Mouse (Mus musculus) midbrain, embryonic 14.5 days (tissue): ENCODE results near the gene Isyna1. TPM values are rescaled to one million over a fixed set of nuclear protein-coding genes. Genes with fewer than 3 reads are reported as not detected.
A peak's percentile ranks its signal among the peaks of the same experiment; 100 is the strongest.

Source experiments
- ATAC-seq: fragments of 200-750 bp; cut with Nextera tagmentation; 2 replicates; pipeline ENCODE4 v1.8.0; 2017; ENCODE audit warnings: moderate number of reproducible peaks, moderate library complexity; ENCODE audit not compliant: low FRiP score, low TSS enrichment
- DNase-seq: peaks from one replicate; pipeline ENCODE4 v3.0.0-alpha.2; 2015
- H3K27ac ChIP-seq: fragments of 300-500 bp; sonication (generic); replicated peaks from 2 replicates; pipeline ENCODE4 v1.5.1; 2014; ENCODE audit warnings: mild to moderate bottlenecking, low read depth, low read length, moderate library complexity
- H3K27me3 ChIP-seq: fragments of 300-500 bp; sonication (generic); 2 replicates; pipeline ENCODE4 v1.6.1; 2014; ENCODE audit warnings: low read length, control low read depth, mixed read lengths; ENCODE audit not compliant: control insufficient read depth, insufficient read depth
- H3K36me3 ChIP-seq: fragments of 300-500 bp; sonication (generic); 2 replicates; pipeline ENCODE4 v1.6.1; 2014; ENCODE audit warnings: low read length, control low read depth; ENCODE audit not compliant: control insufficient read depth, insufficient read depth
- H3K4me1 ChIP-seq: fragments of 300-500 bp; sonication (generic); 2 replicates; pipeline ENCODE4 v1.6.1; 2014; ENCODE audit warnings: mild to moderate bottlenecking, antibody characterized with exemption, low read length, control low read depth; ENCODE audit not compliant: control insufficient read depth, insufficient read depth
- H3K4me2 ChIP-seq: fragments of 300-500 bp; sonication (generic); 2 replicates; pipeline ENCODE4 v1.6.1; 2014; ENCODE audit warnings: mild to moderate bottlenecking, low read length, moderate library complexity
- H3K4me3 ChIP-seq: fragments of 300-500 bp; sonication (generic); replicated peaks from 2 replicates; pipeline ENCODE4 v1.5.1; 2014; ENCODE audit warnings: low read depth, low read length
- H3K9ac ChIP-seq: fragments of 300-500 bp; sonication (generic); replicated peaks from 2 replicates; pipeline ENCODE4 v1.6.1; 2014; ENCODE audit warnings: mild to moderate bottlenecking, low read length, moderate library complexity
- H3K9me3 ChIP-seq: fragments of 300-500 bp; sonication (generic); 2 replicates; pipeline ENCODE4 v1.6.1; 2016; ENCODE audit warnings: low read length, control low read depth, mixed read lengths; ENCODE audit not compliant: control insufficient read depth
- WGBS: fragments of 180-500 bp; shearing (Covaris S2); extraction: QIAGEN DNeasy Blood & Tissue Kit; methylation state at CpG from one replicate; pipeline ENCODE4 v1.1.7; 2014; 5-methylcytosine and 5-hydroxymethylcytosine counted together
- polyA plus RNA-seq: library from polyadenylated mRNA; unstranded; fragments of >200 nt; fragmentation: Nextera tagmentation; extraction: Ambion mirVana; gene quantifications from 2 replicates; pipeline ENCODE4 v1.2.1, GENCODE M21; 2014

The Isyna1 gene
- polyA plus RNA-seq, 1 experiment from 2014 or later: 91.9 TPM

GRCm38 (mm10) chr8:70564696-70565235, 29.4 kb upstream of the Isyna1 start:
- Histone ChIP-seq H3K27ac (no peak overlapping the region), H3K36me3 (0 out of 2 replicates have a peak, but pooled peaks cover 2% of the 10 kb centered on the region), H3K9me3 (no peaks in the 10 kb centered on the region), H3K27me3 (no peaks in the 10 kb centered on the region), H3K4me1 (no peaks in the 10 kb centered on the region), H3K9ac (no peak overlapping the region), H3K4me3 (no peak overlapping the region), H3K4me2 (no peak overlapping the region)
- 80% methylated on average over 3 of the region's 3 CpGs for WGBS
- no peak for DNase-seq
- no peak for ATAC-seq

DNA sequence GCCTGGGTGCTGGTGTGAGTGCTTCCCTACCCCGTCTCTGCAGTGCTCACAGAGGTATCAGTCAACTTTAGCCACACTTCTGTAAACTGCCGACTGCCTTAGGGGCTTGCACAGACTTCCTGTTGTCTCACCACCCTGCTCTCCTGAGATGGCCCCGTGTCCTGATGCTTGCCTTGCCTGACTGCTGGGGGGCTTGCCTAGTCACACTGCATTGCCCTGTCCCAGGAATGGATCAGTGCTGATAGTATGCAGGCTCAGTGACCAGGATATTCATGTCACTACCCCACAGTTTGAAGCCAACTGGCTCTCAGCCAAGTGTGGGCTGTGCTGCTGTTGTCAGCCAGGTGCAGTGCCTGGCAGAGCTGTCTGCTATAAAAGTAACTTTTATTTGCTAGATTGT, 28.6 kb upstream of the Isyna1 start:
- Histone ChIP-seq H3K27ac (no peak overlapping the region), H3K27me3 (no peaks in the 10 kb centered on the region), H3K4me3 (no peak overlapping the region), H3K9me3 (no peaks in the 10 kb centered on the region), H3K9ac (no peak overlapping the region), H3K4me2 (no peak overlapping the region), H3K4me1 (no peaks in the 10 kb centered on the region), H3K36me3 (0 out of 2 replicates have a peak, but pooled peaks cover 2% of the 10 kb centered on the region)
- DNase-seq: peak; percentile 22
- ATAC-seq: no peak
- WGBS: 78% methylated on average over 3 of the region's 3 CpGs

GRCm38 (mm10) chr8:70570360-70570759, 23.8 kb upstream of the Isyna1 start:
- no peak overlapping the region for H3K27ac ChIP-seq
- H3K4me1 ChIP-seq: no peaks in the 10 kb centered on the region
- no peak overlapping the region for H3K4me3 ChIP-seq
- H3K27me3 ChIP-seq: no peaks in the 10 kb centered on the region
- H3K36me3 ChIP-seq: 0 out of 2 replicates have a peak, but pooled peaks cover 11% of the 10 kb centered on the region
- ATAC-seq (no peak), DNase-seq (no peak)
- H3K9ac ChIP-seq: no peak overlapping the region
- no peaks in the 10 kb centered on the region for H3K9me3 ChIP-seq
- H3K4me2 ChIP-seq: no peak overlapping the region

GRCm38 (mm10) chr8:70570990-70571389, 23.2 kb upstream of the Isyna1 start:
- Histone ChIP-seq H3K9ac (no peak overlapping the region), H3K4me1 (no peaks in the 10 kb centered on the region), H3K27ac (no peak overlapping the region), H3K4me3 (no peak overlapping the region), H3K36me3 (0 out of 2 replicates have a peak, but pooled peaks cover 11% of the 10 kb centered on the region), H3K27me3 (no peaks in the 10 kb centered on the region), H3K4me2 (no peak overlapping the region), H3K9me3 (no peaks in the 10 kb centered on the region)
- ATAC-seq (no peak), DNase-seq (no peak)
- WGBS: 82% methylated on average over 6 of the region's 6 CpGs

DNA sequence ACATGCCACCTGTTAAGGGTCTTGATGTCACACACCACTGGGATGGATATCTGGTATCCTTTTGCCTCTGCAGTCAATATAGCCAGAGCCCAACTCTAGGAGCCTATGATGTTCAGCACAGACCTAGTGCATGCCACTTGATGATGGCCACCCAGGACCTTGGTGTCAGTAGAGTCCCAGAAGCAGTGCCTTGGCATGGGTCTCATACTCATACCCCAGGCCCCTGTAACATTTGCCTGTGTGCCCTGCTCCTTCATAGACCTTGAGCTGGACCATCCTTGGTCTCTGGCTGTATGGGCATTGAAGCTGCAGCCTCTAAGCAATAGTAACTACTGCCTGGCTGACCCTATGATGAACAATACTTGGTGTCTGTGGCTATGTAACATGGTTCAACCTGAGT, 19.9 kb upstream of the Isyna1 start:
- H3K9me3 ChIP-seq: no peaks in the 10 kb centered on the region
- ATAC-seq (no peak), DNase-seq (no peak)
- no peak overlapping the region for H3K4me2 ChIP-seq
- H3K27ac ChIP-seq: no peak overlapping the region
- no peaks in the 10 kb centered on the region for H3K27me3 ChIP-seq
- no peaks in the 10 kb centered on the region for H3K4me1 ChIP-seq
- peaks cover 26% of the 10 kb centered on the region for H3K36me3 ChIP-seq
- no peak overlapping the region for H3K4me3 ChIP-seq
- H3K9ac ChIP-seq: no peak overlapping the region

- H3K27me3 ChIP-seq: no peaks in the 10 kb centered on the region
- DNase-seq (no peak), ATAC-seq (no peak)
- H3K27ac ChIP-seq: no peak overlapping the region
- H3K4me3 ChIP-seq: no peak overlapping the region
- H3K4me2 ChIP-seq: no peak overlapping the region
- peaks cover 25% of the 10 kb centered on the region for H3K36me3 ChIP-seq
- no peaks in the 10 kb centered on the region for H3K4me1 ChIP-seq
- no peak overlapping the region for H3K9ac ChIP-seq
- WGBS: 82% methylated on average over 4 of the region's 4 CpGs
- H3K9me3 ChIP-seq: no peaks in the 10 kb centered on the region
Observed at GRCm38 (mm10) chr8:70574915-70575314, 19.3 kb upstream of the Isyna1 start.

DNA sequence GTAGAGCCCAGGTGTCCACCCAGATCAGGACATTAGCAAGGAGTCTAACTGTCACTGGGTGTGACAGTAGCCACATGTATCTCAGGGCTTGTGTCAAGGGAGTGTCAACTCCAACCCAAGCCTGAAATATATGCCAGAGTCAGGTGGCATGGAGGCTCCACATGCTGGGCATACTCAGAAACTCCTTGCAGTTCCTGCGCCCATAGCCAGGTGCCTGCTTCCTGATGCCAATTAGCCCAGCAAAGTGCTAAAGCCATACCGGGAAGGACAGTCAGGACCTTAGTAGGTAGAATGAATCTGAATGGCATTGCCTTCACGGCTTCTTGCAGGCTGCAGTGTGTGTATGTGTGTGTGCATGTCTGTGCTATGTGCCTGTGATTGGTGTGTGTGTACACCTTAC, 17.0 kb upstream of the Isyna1 start:
- Histone ChIP-seq H3K9me3 (no peaks in the 10 kb centered on the region), H3K27me3 (no peaks in the 10 kb centered on the region), H3K4me3 (no peak overlapping the region), H3K4me1 (no peaks in the 10 kb centered on the region), H3K4me2 (no peak overlapping the region), H3K36me3 (peaks cover 48% of the 10 kb centered on the region), H3K9ac (no peak overlapping the region), H3K27ac (no peak overlapping the region)
- ATAC-seq: no peak
- no peak for DNase-seq
- WGBS: 96% methylated on average over 3 of the region's 3 CpGs

DNA sequence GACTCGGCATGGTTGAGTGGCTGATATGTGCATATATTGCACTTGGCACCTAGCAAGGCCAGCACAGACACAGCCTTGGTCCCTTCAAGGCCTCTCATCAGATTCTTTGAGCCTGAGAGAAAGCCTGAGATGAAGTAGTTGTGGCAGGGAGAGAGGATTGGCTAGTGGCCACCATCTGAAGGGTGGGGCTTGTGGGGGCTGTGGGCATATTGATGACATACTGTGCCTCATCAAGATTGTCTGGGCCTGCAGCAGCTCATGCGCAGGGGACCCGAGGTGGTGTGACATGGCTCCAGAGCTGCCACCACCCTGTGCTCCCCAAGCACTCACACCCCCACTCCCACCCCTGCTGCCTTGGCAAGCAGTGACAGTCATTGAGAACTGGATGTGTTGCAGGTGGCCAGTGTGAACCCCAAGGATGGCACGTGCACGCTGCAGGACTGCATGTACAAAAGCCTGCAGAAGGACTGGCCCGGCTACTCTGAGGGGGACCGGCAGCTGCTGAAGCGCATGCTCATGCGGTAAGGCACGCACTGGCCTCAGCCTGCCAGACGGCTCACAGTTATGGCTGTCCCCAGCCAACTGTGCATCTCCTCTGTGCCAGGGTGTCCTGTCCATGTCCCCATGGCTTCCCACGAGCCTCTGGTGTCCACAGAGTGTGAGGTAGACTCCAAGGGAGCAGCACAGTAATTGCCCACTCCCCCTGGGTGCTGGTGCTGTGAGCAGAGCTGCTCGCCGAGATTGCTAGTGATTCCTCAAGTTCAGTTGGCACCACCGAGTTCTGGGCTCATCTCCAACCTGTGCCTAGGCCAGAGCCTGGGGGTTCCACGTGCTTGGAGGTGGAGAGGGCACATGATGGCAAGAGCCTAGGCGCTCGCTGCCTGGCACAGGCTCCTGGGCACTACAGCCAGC, 10.4 kb upstream of the Isyna1 start:
- no peak overlapping the region for H3K4me3 ChIP-seq

More for the DNA sequence above, 10.4 kb upstream of the Isyna1 start:
- Histone ChIP-seq H3K4me1 (no peaks in the 10 kb centered on the region), H3K4me2 (no peak overlapping the region), H3K27ac (no peak overlapping the region), H3K9ac (no peak overlapping the region), H3K9me3 (no peaks in the 10 kb centered on the region), H3K36me3 (peaks cover 85% of the 10 kb centered on the region), H3K27me3 (no peaks in the 10 kb centered on the region)
- WGBS: 91% methylated on average over 18 of the region's 18 CpGs
- DNase-seq: no peak
- ATAC-seq: no peak
